Mouse (Mus musculus): ENCODE results near the gene Aldh3a1.
A peak's percentile ranks its signal among the peaks of the same experiment; 100 is the strongest.
"Not testable (repeated sequence)": the region's sequence is repeated elsewhere in the genome, so short reads cannot be mapped to it uniquely, and the experiment has no call there.

The Aldh3a1 gene

GRCm38 (mm10) chr11:61207487-61208246 is at the start of gene Aldh3a1:
Gene Aldh3a1, plus strand, starts transcription at chr11:61207537.
- no peak for DNase-seq (ENCODE audit: low read depth, low spot score)

- DNase-seq (ENCODE audit: low read depth, low spot score), result no peak
Measured at GRCm38 (mm10) chr11:61158141-61158540, 49.2 kb upstream of the Aldh3a1 start.

- DNase-seq (ENCODE audit: low read depth, low spot score), result no peak
Measured at GRCm38 (mm10) chr11:61159796-61160732, 47.3 kb upstream of the Aldh3a1 start.

- no peak for DNase-seq (ENCODE audit: low read depth, low spot score)
Measured at GRCm38 (mm10) chr11:61161121-61161520, 46.2 kb upstream of the Aldh3a1 start.

GRCm38 (mm10) chr11:61162776-61163175 is 44.6 kb upstream of the Aldh3a1 start:
- no peak for DNase-seq (ENCODE audit: low read depth, low spot score)

- no peak for DNase-seq (ENCODE audit: low read depth, low spot score)
Measured at GRCm38 (mm10) chr11:61163341-61163740, 44.0 kb upstream of the Aldh3a1 start.

GRCm38 (mm10) chr11:61164366-61164765 is 43.0 kb upstream of the Aldh3a1 start:
- DNase-seq (ENCODE audit: low read depth, low spot score), result no peak

- DNase-seq (ENCODE audit: low read depth, low spot score), result no peak
Measured at GRCm38 (mm10) chr11:61164881-61165280, 42.5 kb upstream of the Aldh3a1 start.

GRCm38 (mm10) chr11:61170184-61170583 is 37.2 kb upstream of the Aldh3a1 start:
- DNase-seq (ENCODE audit: low read depth, low spot score), result no peak

GRCm38 (mm10) chr11:61173477-61173876 is 33.9 kb upstream of the Aldh3a1 start:
- not testable (repeated sequence) for DNase-seq (ENCODE audit: low read depth, low spot score)

- peak; percentile 81 for DNase-seq (ENCODE audit: low read depth, low spot score)
Measured at GRCm38 (mm10) chr11:61174291-61174820, 33.0 kb upstream of the Aldh3a1 start.

- DNase-seq (ENCODE audit: low read depth, low spot score), result peak; percentile 100
Measured at GRCm38 (mm10) chr11:61174821-61175658, 32.3 kb upstream of the Aldh3a1 start, which contains the start of gene Usp22. Gene Usp22, minus strand, starts transcription at chr11:61175055.

GRCm38 (mm10) chr11:61175778-61176177 is 31.6 kb upstream of the Aldh3a1 start:
- DNase-seq (ENCODE audit: low read depth, low spot score), result no peak

GRCm38 (mm10) chr11:61176321-61176720 is 31.0 kb upstream of the Aldh3a1 start:
- DNase-seq (ENCODE audit: low read depth, low spot score), result no peak

GRCm38 (mm10) chr11:61180361-61180760 is 27.0 kb upstream of the Aldh3a1 start:
- no peak for DNase-seq (ENCODE audit: low read depth, low spot score)

GRCm38 (mm10) chr11:61181624-61182023 is 25.7 kb upstream of the Aldh3a1 start:
- DNase-seq (ENCODE audit: low read depth, low spot score), result no peak

- no peak for DNase-seq (ENCODE audit: low read depth, low spot score)
Measured at GRCm38 (mm10) chr11:61183820-61184219, 23.5 kb upstream of the Aldh3a1 start.

- no peak for DNase-seq (ENCODE audit: low read depth, low spot score)
Measured at GRCm38 (mm10) chr11:61190776-61191175, 16.6 kb upstream of the Aldh3a1 start.

GRCm38 (mm10) chr11:61192123-61192522 is 15.2 kb upstream of the Aldh3a1 start:
- not testable (repeated sequence) for DNase-seq (ENCODE audit: low read depth, low spot score)

- DNase-seq (ENCODE audit: low read depth, low spot score), result no peak
Measured at GRCm38 (mm10) chr11:61192779-61193178, 14.6 kb upstream of the Aldh3a1 start.

GRCm38 (mm10) chr11:61193392-61193791 is 13.9 kb upstream of the Aldh3a1 start:
- peak; percentile 74 for DNase-seq (ENCODE audit: low read depth, low spot score)
